Mouse (Mus musculus) Patski (cell line): Measurements from ENCODE around the gene Tmprss9. TPM values are rescaled to one million over a fixed set of nuclear protein-coding genes. Genes with fewer than 3 reads are reported as not detected.

Source experiments
- ATAC-seq: fragments of 100-300 bp; one replicate; pipeline ENCODE4 v1.8.0; 2021
- CTCF ChIA-PET: fragments of 350-600 bp; sonication (Branson Sonifier 250); formaldehyde crosslinking; loops from one replicate; lab custom pipeline; 2022; ENCODE audit warnings: inconsistent platforms; lab: Charles Lee
- POLR2A ChIA-PET: fragments of 350-600 bp; sonication (Branson Sonifier 250); formaldehyde crosslinking; loops from one replicate; lab custom pipeline; 2022; ENCODE audit warnings: antibody characterized with exemption, inconsistent platforms; lab: Charles Lee
- DNase-seq: peaks from one replicate; pipeline ENCODE4 v3.0.0-alpha.2; 2011; ENCODE audit warnings: low read depth, low spot score
- H3K27me3 ChIP-seq: fragments of 371-371 bp; one replicate; pipeline ENCODE4 v1.5.1; 2021
- CTCF ChIP-seq: fragments of 100-300 bp; IDR thresholded peaks from one replicate; pipeline ENCODE4 v1.5.1; 2021
- in situ Hi-C: fragments of 300-500 bp; cut with MboI; formaldehyde crosslinking; loops from 3 replicates; pipeline ENCODE4 v1.11.1; 2018; ENCODE audit warnings: low pct_unique_long_range_greater_than_20kb, mixed read lengths
- polyA plus RNA-seq: library from polyadenylated mRNA; unstranded; gene quantifications from one replicate; pipeline ENCODE4 v1.2.3, GENCODE M21; 2021

Tmprss9 gene
- polyA plus RNA-seq, 1 experiment from 2014 or later = 0.04 TPM

DNA sequence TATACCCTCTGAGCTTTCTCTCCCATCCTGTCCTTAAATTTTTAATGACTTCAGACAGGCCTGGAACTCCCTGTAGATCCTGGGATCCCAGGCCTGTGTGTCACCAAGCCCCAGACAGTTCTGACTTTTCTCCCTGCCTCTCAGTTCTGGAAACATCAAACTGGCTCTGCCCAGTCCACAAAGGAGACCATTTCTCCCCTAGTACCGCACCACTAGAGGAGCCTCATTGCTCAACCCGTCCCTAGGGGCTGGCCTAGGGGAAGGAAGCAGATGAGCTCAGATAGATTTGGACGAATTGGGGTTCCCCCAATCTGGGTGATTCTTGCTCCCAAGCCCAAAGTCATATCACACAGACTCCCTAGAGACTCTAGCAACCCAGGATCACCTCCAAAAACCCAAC is 63.6 kb downstream of the Tmprss9 start:
- TF ChIP-seq CTCF = no peak
- H3K27me3 ChIP-seq = no peaks in the 10 kb centered on the region
- no peak for DNase-seq
- POLR2A ChIA-PET = interaction anchor here (1.3 to 7.8 kb wide), 2 partner anchors 10 to 20 kb away, joined by 4 to 55 read pairs; no protein-coding TSS in a partner anchor
- in situ Hi-C loops = no loop called here
- CTCF ChIA-PET = interaction anchor here (0.8 to 1.7 kb wide), 6 partner anchors 9 to 56 kb away, joined by 3 to 5 read pairs (median 4); no protein-coding TSS in a partner anchor
- no peak for ATAC-seq

DNA sequence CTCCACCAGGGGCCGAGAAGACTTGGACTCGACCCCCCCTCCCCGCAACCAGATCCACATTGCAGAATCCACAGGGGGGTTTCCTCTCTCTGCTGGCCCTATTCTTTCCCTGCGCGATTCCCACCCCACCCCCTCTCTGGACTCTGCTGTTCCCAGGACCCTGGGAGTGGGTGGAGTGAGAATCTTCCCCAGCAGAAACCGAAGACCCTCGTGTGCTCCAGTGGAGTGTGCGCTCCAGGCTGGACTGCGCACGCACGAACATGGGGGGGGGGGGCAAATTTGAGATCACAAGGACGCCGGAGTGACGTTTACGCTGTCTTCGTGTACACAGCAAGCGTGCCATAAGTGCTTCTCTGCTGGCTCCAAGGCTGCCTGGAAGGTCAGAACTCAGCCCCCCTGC is 64.0 kb downstream of the Tmprss9 start:
- POLR2A ChIA-PET = interaction anchor here (7.8 kb wide), 1 partner anchor 20 kb away, joined by 55 read pairs; no protein-coding TSS in a partner anchor
- TF ChIP-seq CTCF = no peak
- DNase-seq = no peak
- in situ Hi-C loops = no loop called here
- no peak for ATAC-seq
- no peaks in the 10 kb centered on the region for H3K27me3 ChIP-seq
- CTCF ChIA-PET = interaction anchor here (1.1 to 1.7 kb wide), 2 partner anchors 23 to 55 kb away, joined by 3 to 4 read pairs; no protein-coding TSS in a partner anchor

DNA sequence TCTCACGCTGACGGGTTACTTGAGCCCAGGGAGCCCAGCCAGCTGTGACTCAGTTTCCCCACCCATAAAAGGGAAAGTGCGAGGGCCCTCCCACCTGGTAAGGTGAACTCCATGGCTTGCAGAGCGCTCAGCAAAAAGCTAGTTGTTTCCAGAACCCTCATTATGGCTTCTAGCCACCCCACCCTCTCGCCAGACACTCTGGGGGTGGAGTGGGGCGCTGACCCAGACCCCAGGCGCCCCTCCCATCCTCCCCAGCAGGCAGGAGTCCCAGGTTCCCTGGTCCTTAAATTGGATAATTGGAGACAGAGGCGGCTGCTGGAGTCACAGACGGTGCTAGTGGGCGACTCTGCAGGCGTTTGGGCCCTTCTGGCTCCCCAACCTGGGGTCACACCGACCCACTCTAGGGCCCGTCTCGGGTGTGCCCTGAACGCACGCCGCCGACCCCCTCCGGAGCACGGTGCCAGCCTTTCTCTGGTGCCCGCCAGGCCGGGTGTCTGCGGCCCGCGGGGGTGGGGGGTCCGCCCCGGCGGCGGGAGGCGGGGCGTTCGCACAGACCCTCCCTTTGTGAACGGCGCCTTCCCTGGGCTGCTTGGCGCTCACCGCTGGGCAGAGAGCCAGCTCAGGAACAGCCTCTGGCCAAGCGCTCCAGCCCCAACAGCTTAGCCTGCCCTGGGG is 64.6 kb downstream of the Tmprss9 start:
- TF ChIP-seq CTCF = no peak
- in situ Hi-C loops = no loop called here
- ChIA-PET CTCF (interaction anchor here (1.4 to 1.7 kb wide), 3 partner anchors 7 to 55 kb away, joined by 3 to 5 read pairs (median 3); partner anchors contain the start of gene Gadd45b), POLR2A (interaction anchor here (0.6 to 1.0 kb wide), 2 partner anchors 24 to 1249 kb away, joined by 3 to 5 read pairs; no protein-coding TSS in a partner anchor)
- H3K27me3 ChIP-seq = no peaks in the 10 kb centered on the region
- ATAC-seq = no peak
- no peak for DNase-seq

DNA sequence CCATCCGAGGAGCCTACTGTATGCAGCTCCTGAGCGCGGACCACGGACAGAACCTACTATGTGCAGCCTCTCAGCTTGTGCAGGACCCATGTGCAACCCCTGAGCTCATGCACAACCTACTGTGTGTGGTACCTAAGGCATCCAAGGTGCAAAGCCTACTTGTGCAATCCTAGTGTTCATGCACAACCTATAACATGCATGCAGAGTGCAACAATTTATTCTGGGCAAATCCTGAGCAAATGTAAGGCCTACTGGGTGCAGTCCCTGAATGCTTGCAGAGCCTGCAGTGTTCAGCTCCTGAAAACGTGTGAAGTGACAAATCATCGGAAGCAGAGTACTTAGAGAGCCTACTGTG is 65.1 kb downstream of the Tmprss9 start:
- DNase-seq = no peak
- no peak for ATAC-seq
- H3K27me3 ChIP-seq = no peaks in the 10 kb centered on the region
- ChIA-PET POLR2A (interaction anchor here (0.6 to 1.3 kb wide), 3 partner anchors 10 to 1249 kb away, joined by 3 to 5 read pairs (median 3); no protein-coding TSS in a partner anchor), CTCF (interaction anchor here (1.4 to 1.7 kb wide), 3 partner anchors 8 to 54 kb away, joined by 3 to 5 read pairs (median 3); partner anchors contain the start of gene Gadd45b)
- no peak for TF ChIP-seq CTCF
- in situ Hi-C loops = no loop called here

DNA sequence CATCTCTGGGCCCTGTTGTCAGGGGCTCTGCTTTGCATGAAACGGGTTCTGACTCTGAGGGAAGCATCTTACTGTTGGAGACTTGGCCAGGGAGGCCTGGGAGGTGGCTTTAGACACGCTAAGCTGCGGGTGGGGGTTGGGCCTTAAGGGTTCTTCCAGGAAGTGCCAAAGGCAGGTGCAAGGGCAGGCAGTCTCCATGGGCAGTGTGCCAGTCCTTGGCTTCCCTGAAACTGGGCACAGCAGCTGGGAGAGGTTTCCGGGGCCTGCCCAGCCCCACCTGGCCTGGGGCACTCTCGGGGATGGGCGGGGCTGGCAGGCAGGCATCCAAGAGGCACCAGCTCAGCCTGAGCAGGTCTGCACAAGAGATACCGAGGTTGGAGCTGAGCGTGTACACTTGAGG is 66.0 kb downstream of the Tmprss9 start:
- ChIA-PET POLR2A (interaction anchor here (1.3 kb wide), 1 partner anchor 9 kb away, joined by 3 read pairs; no protein-coding TSS in a partner anchor), CTCF (interaction anchor here (1.0 to 1.7 kb wide), 5 partner anchors 9 to 53 kb away, joined by 3 to 5 read pairs (median 3); partner anchors contain the start of gene Gadd45b)
- ATAC-seq = peak; percentile 17
- DNase-seq = no peak
- in situ Hi-C loops = no loop called here
- TF ChIP-seq CTCF = no peak
- H3K27me3 ChIP-seq = no peaks in the 10 kb centered on the region

DNA sequence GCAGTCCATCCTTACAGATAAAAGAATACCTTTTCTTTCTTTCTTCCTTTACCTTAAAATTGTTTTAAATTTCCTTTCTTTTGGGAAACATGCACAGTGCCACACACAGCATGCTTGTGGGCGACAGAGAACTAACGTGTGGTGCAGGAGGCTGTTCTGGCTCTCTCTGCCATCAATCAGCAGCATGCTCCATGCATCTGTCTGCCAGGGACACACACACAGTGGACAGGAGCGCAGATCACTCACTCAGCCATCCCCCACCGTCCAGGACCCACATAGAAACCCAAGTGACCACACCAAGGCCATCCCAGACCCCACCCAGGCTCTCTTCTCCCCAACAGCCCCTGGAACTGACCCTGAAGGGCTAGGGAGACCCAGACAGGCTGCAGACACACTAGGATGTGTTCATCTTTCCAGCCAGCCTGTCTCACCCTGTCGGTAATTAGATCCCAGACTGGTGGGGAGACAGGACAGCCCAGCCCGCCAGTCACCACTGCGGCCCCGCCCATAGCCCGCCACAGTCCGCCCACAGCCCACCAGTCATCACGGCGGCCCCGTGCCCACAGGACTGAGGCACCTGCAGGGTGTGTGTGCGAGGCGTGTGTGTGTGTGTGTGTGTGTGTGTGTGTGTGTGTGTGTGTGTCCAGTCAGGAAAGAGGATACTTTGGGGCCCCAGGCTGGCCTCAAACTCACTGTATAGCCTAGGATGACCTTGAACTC is 67.3 kb downstream of the Tmprss9 start:
- TF ChIP-seq CTCF = no peak
- CTCF ChIA-PET = interaction anchor here (1.0 to 2.8 kb wide), 3 partner anchors 8 to 16 kb away, joined by 3 to 14 read pairs (median 3); partner anchors contain the start of gene Gadd45b

DNA sequence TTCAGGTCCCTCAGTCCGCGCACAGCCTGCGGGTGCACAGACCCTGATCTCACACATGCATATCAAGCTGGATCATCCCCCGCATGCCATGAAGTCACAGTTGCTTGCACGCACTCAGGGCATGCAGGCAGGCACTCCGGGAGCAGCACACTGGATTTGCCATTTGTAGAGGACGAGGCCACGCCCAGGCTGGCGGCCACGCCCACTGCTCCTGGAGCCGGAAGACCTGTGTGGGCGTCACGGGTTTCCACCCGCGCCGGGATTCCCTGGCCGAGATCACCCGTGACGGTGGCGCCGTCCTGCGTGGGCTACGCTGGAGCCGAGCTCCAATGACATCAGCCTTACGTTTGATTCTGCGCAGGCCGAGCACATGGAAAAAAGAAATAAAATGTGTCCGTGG is 68.0 kb downstream of the Tmprss9 start:
- H3K27me3 ChIP-seq = no peaks in the 10 kb centered on the region
- ChIA-PET CTCF (interaction anchor here (2.8 to 2.9 kb wide), 2 partner anchors 10 to 15 kb away, joined by 14 to 18 read pairs; partner anchors contain the start of gene Gadd45b), POLR2A (interaction anchor here (0.9 to 1.8 kb wide), 3 partner anchors 10 to 20 kb away, joined by 3 to 7 read pairs (median 6); partner anchors contain the start of gene Gadd45b)
- in situ Hi-C loops = no loop called here
- no peak for TF ChIP-seq CTCF
- ATAC-seq (no peak), DNase-seq (no peak)

More for the DNA sequence above, 67.3 kb downstream of the Tmprss9 start:
- POLR2A ChIA-PET = interaction anchor here (0.9 to 1.8 kb wide), 3 partner anchors 9 to 21 kb away, joined by 3 to 7 read pairs (median 6); partner anchors contain the start of gene Gadd45b
- DNase-seq (no peak), ATAC-seq (no peak)
- in situ Hi-C loops = no loop called here
- H3K27me3 ChIP-seq = no peaks in the 10 kb centered on the region

DNA sequence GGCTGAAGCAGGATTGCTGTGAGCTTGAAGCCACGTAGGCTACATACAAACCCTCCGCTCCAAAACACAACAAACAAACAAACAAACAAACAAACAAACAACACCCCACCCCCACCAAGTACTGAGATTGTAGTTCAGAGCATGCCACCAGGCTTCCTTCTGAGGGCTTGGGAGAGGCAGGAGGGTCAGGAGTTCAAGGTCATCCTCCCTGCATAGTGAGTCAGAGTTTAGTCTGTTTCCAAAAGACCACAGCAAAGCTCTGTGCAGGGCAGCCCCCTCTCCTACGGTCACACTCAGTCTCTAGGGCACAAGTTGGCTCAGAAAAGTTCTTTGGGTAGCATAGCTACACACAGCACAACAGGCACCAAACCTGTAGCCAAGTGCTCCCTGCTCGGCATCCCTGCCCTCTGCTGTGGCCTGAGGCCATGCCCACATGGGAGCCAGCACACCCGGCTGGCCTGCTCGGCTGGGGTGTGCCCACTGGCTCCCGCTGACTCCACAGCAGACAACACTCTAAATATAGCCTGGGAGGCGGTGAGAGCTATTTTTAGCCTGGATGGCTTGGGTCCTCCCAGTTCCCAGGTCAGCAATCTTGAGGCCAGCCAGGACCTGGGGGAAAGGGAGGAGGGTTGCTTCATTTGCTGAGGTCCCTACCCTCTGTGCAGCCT is 68.8 kb downstream of the Tmprss9 start:
- peak; percentile 77 for ATAC-seq
- POLR2A ChIA-PET = interaction anchor here (0.9 to 1.8 kb wide), 4 partner anchors 8 to 20 kb away, joined by 3 to 7 read pairs (median 6); partner anchors contain the start of gene Gadd45b
- no peaks in the 10 kb centered on the region for H3K27me3 ChIP-seq
- CTCF ChIA-PET = interaction anchor here (1.0 to 2.9 kb wide), 3 partner anchors 10 to 21 kb away, joined by 4 to 18 read pairs (median 14); partner anchors contain the start of gene Gadd45b
- no peak for TF ChIP-seq CTCF
- in situ Hi-C loops = no loop called here
- no peak for DNase-seq

DNA sequence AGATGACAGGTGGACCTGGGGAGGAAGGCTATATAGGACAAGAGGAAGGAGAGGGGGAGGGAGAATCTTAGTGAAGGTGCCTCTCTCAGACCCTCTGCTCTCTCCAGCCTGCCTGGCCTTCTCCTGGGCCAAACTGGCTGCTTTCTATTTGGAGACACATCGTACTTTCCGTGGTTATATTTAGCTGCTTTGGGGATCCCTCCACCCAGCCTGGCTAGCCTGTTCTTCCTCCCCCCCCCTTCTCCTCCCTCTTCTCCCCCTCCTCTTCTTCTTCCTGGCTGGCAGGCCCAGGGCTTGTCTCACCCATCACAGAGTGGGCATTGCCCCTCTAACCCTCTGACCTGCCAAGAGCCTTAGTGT is 69.3 kb downstream of the Tmprss9 start:
- ATAC-seq (peak; percentile 8), DNase-seq (no peak)
- ChIA-PET POLR2A (interaction anchor here (1.0 to 1.8 kb wide), 2 partner anchors 9 to 11 kb away, joined by 5 to 6 read pairs; partner anchors contain the start of gene Gadd45b), CTCF (interaction anchor here (1.0 to 2.9 kb wide), 3 partner anchors 11 to 20 kb away, joined by 4 to 18 read pairs (median 14); partner anchors contain the start of gene Gadd45b)
- no peak for TF ChIP-seq CTCF
- in situ Hi-C loops = no loop called here
- H3K27me3 ChIP-seq = no peaks in the 10 kb centered on the region
